14 mouse cellular contexts compared by ENCODE assay signal in genomic region chrX:98856046-98856445, GRCm38 (mm10). TPM values are rescaled to one million over a fixed set of nuclear protein-coding genes. Genes with fewer than 3 reads are reported as not detected.
DNase-seq lines count a peak whose midpoint lies in the region; ATAC-seq and TF ChIP-seq lines count a peak whose summit lies in the region.
"Had no signal": no experiment of that assay in that cellular context is flagged by ENCODE, and none has a peak within 500 bp of the region (broad histone marks: within the 10 kb centered on the region; RNA-seq: fewer than 3 reads in every experiment).

No protein-coding gene starts in this region.

- H3K27ac ChIP-seq in lung, embryonic 14.5 days (ENCODE audit: low read depth): no peak overlapping the region
- H3K27ac ChIP-seq: forebrain, embryonic 15.5 days had no signal

- no peak overlapping the region for H3K4me2 ChIP-seq in lung, embryonic 14.5 days
- H3K4me2 ChIP-seq: forebrain, embryonic 15.5 days; limb, embryonic 13.5 days had no signal

- DNase-seq in lung, embryonic 14.5 days: peak; percentile 42
- DNase-seq in lung, postnatal 25 days (ENCODE audit: low spot score): no peak
- DNase-seq in adrenal gland, postnatal 36 days: peak; percentile 34 to 36
- peak; percentile 61 for DNase-seq in gastrocnemius, postnatal 14 days
- peak; percentile 65 for DNase-seq in lung, postnatal 36 days
- no peak for DNase-seq in cerebellum, adult 8-10 months
- DNase-seq: cerebellum, adult 11-12 months; kidney, adult 8-10 months; right cerebral cortex, adult 18-20 months; thymus, postnatal 14 days had no signal

- no peaks in the 10 kb centered on the region for H3K27me3 ChIP-seq in lung, embryonic 14.5 days (ENCODE audit: insufficient read depth, low read length)
- H3K27me3 ChIP-seq: forebrain, embryonic 15.5 days had no signal

- H3K4me3 ChIP-seq in lung, embryonic 14.5 days (ENCODE audit: low read depth, low read length): no peak overlapping the region
- H3K4me3 ChIP-seq: forebrain, embryonic 15.5 days; limb, embryonic 13.5 days; megakaryocyte, embryonic 14.5 days had no signal

- ATAC-seq in lung, embryonic 14.5 days (ENCODE audit: insufficient read depth): no peak
- no peak for ATAC-seq in cerebellum, adult (ENCODE audit: insufficient number of reproducible peaks, low FRiP score, low TSS enrichment)
- ATAC-seq: forebrain, embryonic 15.5 days had no signal

- intact Hi-C loops in gastrocnemius, postnatal 14 days (cut with DNase I; ENCODE audit: low total_unique reads): no loop called here

- H3K4me1 ChIP-seq in lung, embryonic 14.5 days (ENCODE audit: insufficient read depth): no peaks in the 10 kb centered on the region
- H3K4me1 ChIP-seq: forebrain, embryonic 15.5 days; limb, embryonic 13.5 days had no signal

- H3K36me3 ChIP-seq in lung, embryonic 14.5 days (ENCODE audit: insufficient read depth): no peaks in the 10 kb centered on the region
- H3K36me3 ChIP-seq: forebrain, embryonic 15.5 days; limb, embryonic 13.5 days had no signal

- H3K9me3 ChIP-seq in lung, embryonic 14.5 days (ENCODE audit: low read depth, low read length): no peaks in the 10 kb centered on the region
- H3K9me3 ChIP-seq: forebrain, embryonic 15.5 days; limb, embryonic 13.5 days; megakaryocyte, embryonic 14.5 days had no signal

- 68% methylated on average over 2 of the region's 2 CpGs for WGBS in lung, embryonic 14.5 days

- no peak for TF ChIP-seq CTCF in lung, embryonic 14.5 days (IDR thresholded peaks at IDR 0.05; ENCODE audit: low read depth)

- no peak overlapping the region for H3K9ac ChIP-seq in lung, embryonic 14.5 days
- H3K9ac ChIP-seq: forebrain, embryonic 15.5 days; limb, embryonic 13.5 days had no signal

RNA-seq across cellular contexts. Expression of gene Ophn1, which starts 34.8 kb away (rescaled TPM):
- polyA plus RNA-seq in lung, embryonic 14.5 days (2014; fragmentation: Nextera tagmentation; extraction: Ambion mirVana): 13.2 and 14.6 TPM in 2 replicates
- total RNA-seq in adrenal gland, postnatal 36 days (2021): 10 to 100 TPM; 16.3 to 18.6 TPM
- total RNA-seq in gastrocnemius, postnatal 14 days (2021): 1 to 10 TPM; 4.5 to 4.8 TPM

Comparison
In these comparisons a context has a peak if more than half of its experiments do, and no peak if none do; other contexts are left out.
1. DNase-seq: peak in lung, embryonic 14.5 days (single experiment), adrenal gland, postnatal 36 days (2 of 2), gastrocnemius, postnatal 14 days (single experiment) and lung, postnatal 36 days (single experiment); none in lung, postnatal 25 days (single experiment) and cerebellum, adult 8-10 months (single experiment).